Mouse (Mus musculus) thymus, adult 2 months (tissue): ENCODE results near the gene 4930519P11Rik. TPM values are rescaled to one million over a fixed set of nuclear protein-coding genes. Genes with fewer than 3 reads are reported as not detected.
A peak's percentile ranks its signal among the peaks of the same experiment; 100 is the strongest.

Source experiments
- DNase-seq: peaks from one replicate; pipeline ENCODE4 v3.0.0; 2021
- H3K27ac ChIP-seq: fragments of 200-500 bp; 2 replicates; pipeline ENCODE4 v1.5.1; 2012; ENCODE audit warnings: low read length, control low read depth; ENCODE audit not compliant: control insufficient read depth, insufficient read depth
- H3K27me3 ChIP-seq: fragments of 200-500 bp; 2 replicates; pipeline ENCODE4 v1.6.1; 2012; ENCODE audit warnings: mild to moderate bottlenecking, low read length, moderate library complexity, mixed read lengths; ENCODE audit not compliant: control insufficient read depth, insufficient read depth
- H3K36me3 ChIP-seq: fragments of 200-500 bp; 2 replicates; pipeline ENCODE4 v1.6.1; 2012; ENCODE audit warnings: mild to moderate bottlenecking, low read length, moderate library complexity; ENCODE audit not compliant: control insufficient read depth, insufficient read depth
- H3K4me1 ChIP-seq: fragments of 200-500 bp; replicated peaks from 2 replicates; pipeline ENCODE4 v1.6.1; 2012; ENCODE audit warnings: low read length; ENCODE audit not compliant: control insufficient read depth, insufficient read depth
- H3K4me3 ChIP-seq: fragments of 200-500 bp; 2 replicates; pipeline ENCODE4 v1.5.1; 2012; ENCODE audit warnings: mild to moderate bottlenecking, low read length, control low read depth, moderate library complexity; ENCODE audit not compliant: control insufficient read depth, insufficient read depth
- CTCF ChIP-seq: fragments of 200-500 bp; IDR thresholded peaks from 2 replicates; pipeline ENCODE4 v1.5.1; 2012; ENCODE audit warnings: mild to moderate bottlenecking, control low read depth, low read length, moderate library complexity, borderline replicate concordance; ENCODE audit not compliant: control insufficient read depth, poor library complexity, insufficient read depth; ENCODE audit errors: extremely low read depth
- POLR2A ChIP-seq: fragments of 200-500 bp; IDR thresholded peaks from 2 replicates; pipeline ENCODE4 v1.6.1; 2012; ENCODE audit warnings: mild to moderate bottlenecking, low read length, control low read depth, moderate library complexity; ENCODE audit not compliant: control insufficient read depth, poor library complexity, insufficient read depth; ENCODE audit errors: extremely low read depth
- WGBS: fragments of 180-500 bp; shearing (Covaris S2); methylation state at CpG from one replicate; pipeline ENCODE4 v1.1.7; 2018; 5-methylcytosine and 5-hydroxymethylcytosine counted together
- polyA plus RNA-seq: library from polyadenylated mRNA; depleted of rRNA; stranded (reverse); fragments of >200 nt; gene quantifications from 2 replicates; pipeline ENCODE4 v1.2.3, GENCODE M21; 2012

4930519P11Rik gene
- polyA plus RNA-seq, 1 experiment: 1.5 TPM

DNA sequence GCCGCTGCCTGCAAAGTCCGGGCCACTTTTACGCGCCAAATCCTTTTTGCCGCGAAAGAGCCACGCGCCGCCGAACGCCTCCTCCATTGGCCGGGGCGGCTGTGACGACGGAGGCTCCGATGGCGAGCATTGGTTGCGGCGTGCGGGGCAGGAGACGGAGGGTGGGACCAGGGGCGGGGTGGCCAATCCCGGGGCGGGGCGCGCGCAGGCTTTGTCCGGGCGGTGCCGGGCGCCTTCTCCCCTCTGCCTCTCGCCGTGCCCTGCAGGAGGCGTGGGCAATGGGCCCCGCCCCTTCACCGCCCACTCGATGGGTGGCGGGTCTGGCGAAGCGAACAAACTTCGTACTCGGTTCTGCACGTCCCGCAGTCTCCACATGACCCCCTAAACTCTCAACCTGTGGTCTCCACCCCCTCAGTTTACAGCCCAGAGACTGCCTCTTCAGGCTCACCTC is 43.4 kb downstream of the 4930519P11Rik start, which contains the start of gene E2f1:
E2f1 (minus strand) TSS at position 57 of the 451 bp plus-strand sequence.
- Histone ChIP-seq H3K4me3 (peak within 1 kb of the TSS; percentile 53), H3K27ac (no peak within 1 kb of the TSS), H3K4me1 (peaks cover 28% of the 10 kb centered on the region), H3K27me3 (no peaks in the 10 kb centered on the region), H3K36me3 (no peaks in the 10 kb centered on the region)
- TF ChIP-seq CTCF (no peak), POLR2A (0 out of 2 replicates have a peak, but pooled peaks have one; percentile 36)
- peak; percentile 93 for DNase-seq
- under 1% methylated on average over 44 of the region's 44 CpGs for WGBS

DNA sequence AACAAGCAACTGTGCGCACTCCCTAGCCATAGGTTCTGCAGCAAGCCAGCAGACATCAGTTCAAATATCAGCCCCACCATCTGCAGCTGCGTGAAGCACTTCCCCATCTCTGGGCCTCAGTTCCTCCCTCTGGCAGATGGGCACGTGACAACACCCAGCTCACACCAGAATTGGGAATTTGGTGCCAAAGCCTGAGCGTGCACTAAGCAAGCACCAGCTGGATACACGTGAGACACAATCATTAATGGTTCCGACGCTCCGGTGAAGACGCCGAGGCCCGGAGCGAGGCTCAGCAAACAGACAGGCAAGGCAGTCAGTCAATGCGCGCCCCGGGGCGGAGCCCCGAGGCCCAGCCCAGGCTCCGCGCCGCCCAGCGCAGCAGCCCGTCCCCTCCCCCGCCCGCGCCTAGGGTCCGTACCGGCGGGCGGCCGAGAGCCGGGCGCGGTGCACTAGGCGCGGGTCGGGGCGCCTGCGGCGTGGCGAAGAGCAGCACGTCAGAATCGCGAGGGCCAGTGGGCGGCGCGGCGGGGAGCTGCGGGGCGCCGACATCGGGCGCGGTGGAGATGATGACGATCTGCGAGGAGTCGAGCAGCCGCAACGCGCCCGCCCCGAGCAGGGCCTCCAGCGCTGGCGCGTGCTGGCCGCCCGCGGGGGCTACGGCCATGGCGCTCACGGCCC is 44.0 kb downstream of the 4930519P11Rik start:
- peak overlapping the region; percentile 52 for H3K4me3 ChIP-seq
- H3K4me1 ChIP-seq: peaks cover 25% of the 10 kb centered on the region
- H3K36me3 ChIP-seq: no peaks in the 10 kb centered on the region
- no peaks in the 10 kb centered on the region for H3K27me3 ChIP-seq
- DNase-seq: peak; percentile 65
- H3K27ac ChIP-seq: no peak overlapping the region
- TF ChIP-seq CTCF: no peak
- no peak for TF ChIP-seq POLR2A
- WGBS: under 1% methylated on average over 66 of the region's 70 CpGs

DNA sequence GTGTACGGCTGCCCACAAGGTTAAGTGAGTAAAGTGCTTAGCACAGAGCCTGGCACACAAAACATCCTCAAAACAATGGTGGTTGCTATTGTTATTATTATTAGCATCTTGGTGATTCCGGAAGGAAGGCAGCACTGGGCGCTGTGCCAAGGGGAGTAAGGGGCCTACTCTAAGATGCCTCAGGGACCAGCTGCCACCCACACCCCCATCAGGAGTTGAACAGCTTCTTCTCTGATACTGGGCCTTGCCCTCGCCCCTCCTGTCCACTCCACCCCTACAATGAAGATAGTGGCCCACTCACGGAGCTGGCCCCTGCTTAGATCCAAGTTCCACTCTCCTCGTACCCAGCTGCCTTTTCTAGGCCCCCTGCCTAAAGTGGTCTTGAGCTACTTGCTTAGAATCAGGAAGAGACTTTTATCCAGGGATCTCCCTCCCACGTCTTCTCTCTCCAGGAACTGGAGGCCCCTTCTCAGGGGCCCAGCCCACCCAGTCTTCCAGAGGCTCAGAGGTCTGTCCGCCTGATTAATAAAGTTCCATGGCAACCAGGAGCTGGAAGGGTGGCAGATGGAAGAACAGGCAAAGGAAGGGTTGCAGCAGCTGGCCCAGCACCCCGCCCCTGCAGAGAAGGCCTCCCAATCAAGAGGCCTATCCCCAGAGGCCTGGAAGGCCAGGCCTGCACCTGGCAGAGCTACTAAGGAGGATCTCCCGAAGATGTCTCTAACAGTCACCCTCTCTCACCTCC is 44.7 kb downstream of the 4930519P11Rik start:
- peak overlapping the region; percentile 52 for H3K4me3 ChIP-seq
- H3K36me3 ChIP-seq: no peaks in the 10 kb centered on the region
- DNase-seq: no peak
- TF ChIP-seq CTCF (no peak), POLR2A (no peak)
- no peak overlapping the region for H3K27ac ChIP-seq
- H3K27me3 ChIP-seq: no peaks in the 10 kb centered on the region
- 49% methylated on average over 10 of the region's 10 CpGs for WGBS
- H3K4me1 ChIP-seq: peaks cover 24% of the 10 kb centered on the region

DNA sequence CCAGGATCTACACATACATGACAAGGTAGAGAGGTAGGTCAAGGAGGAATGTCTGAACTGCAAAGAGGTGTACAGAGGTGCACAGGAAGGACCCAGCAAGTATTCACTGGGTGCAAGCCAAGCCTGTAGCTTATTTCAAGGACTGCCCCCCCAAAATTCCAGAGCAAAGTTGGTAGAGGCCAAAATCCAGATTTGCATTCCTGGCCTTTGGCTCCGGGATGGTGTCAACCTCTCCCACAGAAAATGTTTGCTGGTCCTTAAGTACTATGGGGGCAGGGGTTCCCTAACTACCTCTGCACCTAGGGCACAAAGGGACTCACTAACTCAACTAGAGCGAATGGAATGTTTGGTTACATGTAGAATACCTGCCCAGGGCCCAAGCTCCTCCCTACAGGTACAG is 45.5 kb downstream of the 4930519P11Rik start:
- H3K36me3 ChIP-seq: no peaks in the 10 kb centered on the region
- no peak overlapping the region for H3K27ac ChIP-seq
- WGBS: 97% methylated on average over 2 of the region's 2 CpGs
- peaks cover 24% of the 10 kb centered on the region for H3K4me1 ChIP-seq
- H3K27me3 ChIP-seq: no peaks in the 10 kb centered on the region
- TF ChIP-seq CTCF (no peak), POLR2A (no peak)
- no peak overlapping the region for H3K4me3 ChIP-seq
- no peak for DNase-seq

DNA sequence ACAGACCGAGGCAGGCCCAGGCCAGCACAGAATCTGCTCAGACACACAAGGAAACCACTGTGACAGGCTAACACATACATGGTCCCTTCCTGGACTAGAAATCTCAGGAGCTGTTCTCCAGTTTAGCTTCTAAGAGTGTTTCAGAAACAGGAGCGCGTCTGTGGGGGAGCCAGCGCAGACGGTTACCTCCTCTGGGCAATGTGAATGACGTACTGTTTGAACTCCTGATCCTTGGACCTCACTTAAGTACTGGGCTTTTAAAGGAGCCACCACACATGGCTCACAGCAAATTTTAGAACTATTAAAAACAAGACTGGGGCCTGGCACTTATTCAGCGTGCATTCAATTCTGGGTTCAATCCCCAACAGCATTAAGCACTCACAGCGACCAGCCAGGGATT is 46.6 kb downstream of the 4930519P11Rik start:
- no peak overlapping the region for H3K4me3 ChIP-seq
- 90% methylated on average over 8 of the region's 8 CpGs for WGBS
- H3K27ac ChIP-seq: no peak overlapping the region
- DNase-seq: no peak
- no peaks in the 10 kb centered on the region for H3K36me3 ChIP-seq
- H3K27me3 ChIP-seq: no peaks in the 10 kb centered on the region
- H3K4me1 ChIP-seq: peaks cover 24% of the 10 kb centered on the region
- no peak for TF ChIP-seq POLR2A
- TF ChIP-seq CTCF: no peak

DNA sequence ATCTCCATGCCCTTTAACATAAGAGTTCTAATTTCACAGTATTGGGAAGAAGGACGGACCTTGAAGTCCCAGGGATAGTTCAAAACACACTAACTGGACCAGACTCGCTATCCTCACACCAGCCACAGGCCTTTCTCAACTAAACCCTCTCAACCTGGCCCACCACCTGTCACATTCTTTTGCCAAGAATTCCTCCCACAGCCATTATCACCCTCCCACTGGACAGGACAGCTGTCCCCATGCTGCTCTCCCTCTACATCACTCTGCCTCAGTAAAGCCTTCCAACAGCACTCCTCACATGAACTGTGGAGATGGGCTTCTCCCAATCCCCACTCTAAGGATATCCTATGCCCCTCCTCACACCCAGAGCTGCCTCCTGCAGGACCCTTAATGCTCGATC is 47.7 kb downstream of the 4930519P11Rik start:
- TF ChIP-seq POLR2A (no peak), CTCF (no peak)
- WGBS: 96% methylated on average over 3 of the region's 3 CpGs
- Histone ChIP-seq H3K36me3 (no peaks in the 10 kb centered on the region), H3K4me1 (peaks cover 18% of the 10 kb centered on the region), H3K27me3 (no peaks in the 10 kb centered on the region), H3K4me3 (no peak overlapping the region), H3K27ac (no peak overlapping the region)
- DNase-seq: no peak
